Comparison of ENCODE assay signal across 8 mouse cellular contexts in the genomic region with DNA sequence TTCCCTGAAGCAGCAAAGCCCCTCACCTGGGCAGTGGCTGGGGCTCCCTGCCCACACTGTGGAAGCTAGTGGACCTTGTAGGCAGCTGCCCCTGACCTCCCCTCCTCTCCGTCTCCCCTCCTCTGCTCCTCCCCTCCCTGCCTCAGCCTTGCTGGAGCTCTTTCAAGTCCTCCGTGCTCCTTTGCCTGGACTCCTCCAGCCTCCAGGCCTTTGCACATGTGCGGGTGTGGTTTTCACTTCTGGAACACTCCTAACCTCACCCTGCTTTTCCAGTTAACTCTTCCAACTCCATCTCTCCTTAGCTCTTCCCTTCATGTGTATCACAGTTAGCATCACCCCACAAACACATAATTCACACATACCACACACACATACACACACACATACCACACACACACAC.
DNase-seq lines count a peak whose midpoint lies in the region; ATAC-seq lines count a peak whose summit lies in the region.

No protein-coding gene starts in this region.

- 0 out of 2 replicates have a peak overlapping the region, but pooled peaks have one; percentile 3 for H3K27ac ChIP-seq in brown adipose tissue, adult 24 weeks (replicated peaks; ENCODE audit: low read depth, low read length)
- H3K27ac ChIP-seq in heart, embryonic 11.5 days (ENCODE audit: low read depth, low read length) = no peak overlapping the region
- 0 out of 2 replicates have a peak overlapping the region, but pooled peaks have one; percentile 38 for H3K27ac ChIP-seq in limb, embryonic 11.5 days (replicated peaks; ENCODE audit: low read depth, low read length)
- peak overlapping the region; percentile 95 for H3K27ac ChIP-seq in stomach, embryonic 16.5 days (ENCODE audit: low read length)

- peak; percentile 47 for DNase-seq in cerebellum, adult 9-10 months
- DNase-seq in cerebellum, postnatal 4 days (ENCODE audit: low spot score in 2 of 2) = no peak
- no peak for DNase-seq in limb, embryonic 11.5 days (ENCODE audit: low spot score)
- no peak for DNase-seq in left cerebral cortex, adult 18-20 months (ENCODE audit: low spot score in 2 of 2)
- DNase-seq in thymus, postnatal 10 days (ENCODE audit: low spot score in 2 of 2) = no peak

- peaks cover 32% of the 10 kb centered on the region for H3K4me1 ChIP-seq in brown adipose tissue, adult 24 weeks (ENCODE audit: control insufficient read depth, insufficient read depth, insufficient read length, low read length)
- H3K4me1 ChIP-seq in heart, embryonic 11.5 days (ENCODE audit: control insufficient read depth, insufficient read depth, low read length) = peaks cover 59% of the 10 kb centered on the region
- peaks cover 56% of the 10 kb centered on the region for H3K4me1 ChIP-seq in limb, embryonic 11.5 days (ENCODE audit: control insufficient read depth, insufficient read depth, low read length)
- peaks cover 71% of the 10 kb centered on the region for H3K4me1 ChIP-seq in stomach, embryonic 16.5 days (ENCODE audit: control insufficient read depth, insufficient read depth, low read length)

- H3K36me3 ChIP-seq in heart, embryonic 11.5 days (ENCODE audit: control insufficient read depth, insufficient read depth, low read length) = no peaks in the 10 kb centered on the region
- H3K36me3 ChIP-seq in limb, embryonic 11.5 days (ENCODE audit: control insufficient read depth, insufficient read depth, low read length) = no peaks in the 10 kb centered on the region
- H3K36me3 ChIP-seq in stomach, embryonic 16.5 days (ENCODE audit: control insufficient read depth, insufficient read depth, low read length) = no peaks in the 10 kb centered on the region

- H3K9me3 ChIP-seq in heart, embryonic 11.5 days (replicated peaks; ENCODE audit: control insufficient read depth, low read length) = no peaks in the 10 kb centered on the region
- no peaks in the 10 kb centered on the region for H3K9me3 ChIP-seq in limb, embryonic 11.5 days (ENCODE audit: control insufficient read depth, low read length)
- no peaks in the 10 kb centered on the region for H3K9me3 ChIP-seq in stomach, embryonic 16.5 days (replicated peaks; ENCODE audit: control insufficient read depth, low read length)

- ATAC-seq in heart, embryonic 11.5 days (replicated peaks; ENCODE audit: insufficient number of reproducible peaks, low FRiP score, low TSS enrichment) = no peak
- ATAC-seq in limb, embryonic 11.5 days (ENCODE audit: insufficient number of reproducible peaks, low FRiP score, low TSS enrichment, low read depth) = no peak
- no peak for ATAC-seq in stomach, embryonic 16.5 days (ENCODE audit: insufficient read depth, low FRiP score)

- no peak overlapping the region for H3K4me2 ChIP-seq in heart, embryonic 11.5 days
- H3K4me2 ChIP-seq in limb, embryonic 11.5 days (ENCODE audit: low read depth, severe bottlenecking) = no peak overlapping the region
- H3K4me2 ChIP-seq in stomach, embryonic 16.5 days (ENCODE audit: low read depth, low read length) = no peak overlapping the region

- WGBS in heart, embryonic 11.5 days (ENCODE audit: insufficient replicate concordance) = 13% methylated on average over 3 of the region's 3 CpGs
- whole genome bisulfite sequencing in limb, embryonic 11.5 days = 13% methylated on average over 3 of the region's 3 CpGs
- 8% methylated on average over 3 of the region's 3 CpGs for WGBS in stomach, embryonic 16.5 days

- H3K27me3 ChIP-seq in heart, embryonic 11.5 days (ENCODE audit: control insufficient read depth, insufficient read depth, low read length) = no peaks in the 10 kb centered on the region
- H3K27me3 ChIP-seq in limb, embryonic 11.5 days (ENCODE audit: control insufficient read depth, insufficient read depth, low read length) = no peaks in the 10 kb centered on the region
- no peaks in the 10 kb centered on the region for H3K27me3 ChIP-seq in stomach, embryonic 16.5 days (ENCODE audit: control insufficient read depth, insufficient read depth, low read length)

- H3K4me3 ChIP-seq in brown adipose tissue, adult 24 weeks (ENCODE audit: insufficient read depth, low read depth, low read length) = no peak overlapping the region
- no peak overlapping the region for H3K4me3 ChIP-seq in heart, embryonic 11.5 days (ENCODE audit: low read depth, low read length)
- H3K4me3 ChIP-seq in limb, embryonic 11.5 days (ENCODE audit: low read depth, low read length) = no peak overlapping the region
- no peak overlapping the region for H3K4me3 ChIP-seq in stomach, embryonic 16.5 days (replicated peaks; ENCODE audit: low read length)

- H3K9ac ChIP-seq in heart, embryonic 11.5 days (ENCODE audit: low read depth, low read length) = peak overlapping the region; percentile 5; the same call in 1 of the 2 replicates
- 0 out of 2 replicates have a peak overlapping the region, but pooled peaks have one; percentile 19 for H3K9ac ChIP-seq in limb, embryonic 11.5 days (ENCODE audit: low read length)
- peak overlapping the region; percentile 26; the same call in 1 of the 2 replicates for H3K9ac ChIP-seq in stomach, embryonic 16.5 days (ENCODE audit: low read length)
